Mouse (Mus musculus) forebrain, embryonic 11.5 days (tissue): ENCODE measurements around the gene Ing3. TPM values are rescaled to one million over a fixed set of nuclear protein-coding genes. Genes with fewer than 3 reads are reported as not detected.

Source experiments
- ATAC-seq: fragments of 200-750 bp; cut with Nextera tagmentation; replicated peaks from 2 replicates; pipeline ENCODE4 v1.8.0; 2017; ENCODE audit warnings: moderate TSS enrichment; ENCODE audit not compliant: low FRiP score
- DNase-seq: peaks from one replicate; pipeline ENCODE4 v3.0.0-alpha.2; 2017; ENCODE audit warnings: low spot score
- H3K27ac ChIP-seq: fragments of 300-500 bp; sonication (generic); 2 replicates; pipeline ENCODE4 v1.5.1; 2014; ENCODE audit warnings: low read depth, low read length
- H3K27me3 ChIP-seq: fragments of 300-500 bp; sonication (generic); 2 replicates; pipeline ENCODE4 v1.6.1; 2014; ENCODE audit warnings: mild to moderate bottlenecking, low read length, mixed read lengths; ENCODE audit not compliant: control insufficient read depth, insufficient read depth
- H3K36me3 ChIP-seq: fragments of 300-500 bp; sonication (generic); 2 replicates; pipeline ENCODE4 v1.6.1; 2014; ENCODE audit warnings: mild to moderate bottlenecking, low read length, moderate library complexity, mixed read lengths; ENCODE audit not compliant: control insufficient read depth, insufficient read depth
- H3K4me1 ChIP-seq: fragments of 300-500 bp; sonication (generic); replicated peaks from 2 replicates; pipeline ENCODE4 v1.6.1; 2014; ENCODE audit warnings: low read length, mixed read lengths; ENCODE audit not compliant: control insufficient read depth, insufficient read depth
- H3K4me2 ChIP-seq: fragments of 300-500 bp; sonication (generic); 2 replicates; pipeline ENCODE4 v1.6.1; 2014; ENCODE audit warnings: low read depth, mild to moderate bottlenecking, low read length, moderate library complexity, mixed read lengths; ENCODE audit not compliant: severe bottlenecking
- H3K4me3 ChIP-seq: fragments of 300-500 bp; sonication (generic); 2 replicates; pipeline ENCODE4 v1.5.1; 2014; ENCODE audit warnings: low read depth, low read length
- H3K9ac ChIP-seq: fragments of 300-500 bp; sonication (generic); 2 replicates; pipeline ENCODE4 v1.6.1; 2014; ENCODE audit warnings: low read length
- H3K9me3 ChIP-seq: fragments of 300-500 bp; sonication (generic); 2 replicates; pipeline ENCODE4 v1.6.1; 2016; ENCODE audit warnings: low read length, mixed read lengths; ENCODE audit not compliant: control insufficient read depth
- WGBS: fragments of 180-500 bp; shearing (Covaris S2); extraction: QIAGEN DNeasy Blood & Tissue Kit; methylation state at CpG from one replicate; pipeline ENCODE4 v1.1.7; 2014; 5-methylcytosine and 5-hydroxymethylcytosine counted together
- polyA plus RNA-seq: library from polyadenylated mRNA; unstranded; fragments of >200 nt; fragmentation: Nextera tagmentation; extraction: Ambion mirVana; gene quantifications from 2 replicates; pipeline ENCODE4 v1.2.1, GENCODE M21; 2014

Ing3 gene
- polyA plus RNA-seq, 1 experiment from 2014 or later: 46.7 TPM

GRCm38 (mm10) chr6:21987554-21987953, 38.2 kb downstream of the Ing3 start:
- no peaks in the 10 kb centered on the region for H3K9me3 ChIP-seq
- DNase-seq (no peak), ATAC-seq (no peak)
- H3K4me3 ChIP-seq: no peak overlapping the region
- 78% methylated on average over 2 of the region's 2 CpGs for WGBS
- H3K9ac ChIP-seq: no peak overlapping the region
- no peak overlapping the region for H3K4me2 ChIP-seq
- peaks cover 13% of the 10 kb centered on the region; the same call in 1 of the 2 replicates for H3K27me3 ChIP-seq
- H3K4me1 ChIP-seq: peaks cover 2% of the 10 kb centered on the region; the same call in 1 of the 2 replicates
- H3K36me3 ChIP-seq: no peaks in the 10 kb centered on the region
- no peak overlapping the region for H3K27ac ChIP-seq

GRCm38 (mm10) chr6:21988296-21988695, 38.9 kb downstream of the Ing3 start:
- ATAC-seq (no peak), DNase-seq (no peak)
- Histone ChIP-seq H3K9ac (no peak overlapping the region), H3K36me3 (no peaks in the 10 kb centered on the region), H3K27ac (no peak overlapping the region), H3K4me1 (peaks cover 2% of the 10 kb centered on the region; the same call in 1 of the 2 replicates), H3K27me3 (peaks cover 13% of the 10 kb centered on the region; the same call in 1 of the 2 replicates), H3K4me3 (no peak overlapping the region), H3K4me2 (no peak overlapping the region), H3K9me3 (no peaks in the 10 kb centered on the region)
- WGBS: 83% methylated on average over 5 of the region's 5 CpGs

GRCm38 (mm10) chr6:21989081-21989480, 39.7 kb downstream of the Ing3 start:
- Histone ChIP-seq H3K27ac (no peak overlapping the region), H3K4me2 (no peak overlapping the region), H3K4me3 (no peak overlapping the region), H3K36me3 (no peaks in the 10 kb centered on the region), H3K4me1 (peaks cover 2% of the 10 kb centered on the region; the same call in 1 of the 2 replicates), H3K27me3 (peaks cover 13% of the 10 kb centered on the region; the same call in 1 of the 2 replicates), H3K9me3 (no peaks in the 10 kb centered on the region), H3K9ac (no peak overlapping the region)
- ATAC-seq (no peak), DNase-seq (no peak)
- 73% methylated on average over 4 of the region's 4 CpGs for WGBS

GRCm38 (mm10) chr6:21990181-21991135, 41.1 kb downstream of the Ing3 start:
- no peaks in the 10 kb centered on the region for H3K9me3 ChIP-seq
- DNase-seq: no peak
- no peaks in the 10 kb centered on the region for H3K36me3 ChIP-seq
- WGBS: 80% methylated on average over 9 of the region's 9 CpGs
- no peak overlapping the region for H3K27ac ChIP-seq
- H3K9ac ChIP-seq: no peak overlapping the region
- no peak for ATAC-seq
- peaks cover 13% of the 10 kb centered on the region; the same call in 1 of the 2 replicates for H3K27me3 ChIP-seq
- no peak overlapping the region for H3K4me2 ChIP-seq
- H3K4me1 ChIP-seq: peaks cover 2% of the 10 kb centered on the region; the same call in 1 of the 2 replicates
- H3K4me3 ChIP-seq: no peak overlapping the region

- H3K9me3 ChIP-seq: no peaks in the 10 kb centered on the region
- H3K4me2 ChIP-seq: no peak overlapping the region
- no peak for DNase-seq
- WGBS: 80% methylated on average over 4 of the region's 4 CpGs
- H3K27ac ChIP-seq: no peak overlapping the region
- H3K27me3 ChIP-seq: peaks cover 11% of the 10 kb centered on the region; the same call in 1 of the 2 replicates
- no peak for ATAC-seq
- no peaks in the 10 kb centered on the region; the same call in 1 of the 2 replicates for H3K4me1 ChIP-seq
- H3K4me3 ChIP-seq: no peak overlapping the region
- H3K9ac ChIP-seq: no peak overlapping the region
- no peaks in the 10 kb centered on the region for H3K36me3 ChIP-seq
These were observed 41.8 kb downstream of the Ing3 start for GRCm38 (mm10) chr6:21991151-21991550.

DNA sequence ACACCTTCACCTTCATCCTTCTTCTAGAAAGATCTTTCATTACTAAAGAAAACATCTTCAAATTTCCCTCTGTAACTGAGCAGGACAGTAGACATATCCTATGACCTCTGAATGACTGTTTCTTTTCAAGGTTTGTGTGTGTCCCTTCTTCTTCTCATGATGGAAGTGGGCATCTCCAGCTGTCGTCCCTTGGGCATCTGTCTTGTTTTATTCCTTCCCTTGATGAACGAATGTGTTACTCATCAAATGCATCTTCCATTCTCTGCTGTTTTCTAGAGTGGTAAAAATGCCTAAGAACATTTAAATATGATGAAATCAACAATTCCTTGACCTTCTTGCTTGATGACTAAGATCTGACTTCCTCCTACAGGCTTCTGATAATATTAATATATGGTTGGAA, 43.7 kb downstream of the Ing3 start:
- no peak overlapping the region for H3K4me2 ChIP-seq
- DNase-seq (no peak), ATAC-seq (no peak)
- no peaks in the 10 kb centered on the region for H3K9me3 ChIP-seq
- H3K27ac ChIP-seq: no peak overlapping the region
- H3K36me3 ChIP-seq: no peaks in the 10 kb centered on the region
- H3K9ac ChIP-seq: no peak overlapping the region
- no peaks in the 10 kb centered on the region for H3K4me1 ChIP-seq
- H3K4me3 ChIP-seq: no peak overlapping the region
- WGBS: 90% methylated on average over 2 of the region's 2 CpGs
- no peaks in the 10 kb centered on the region; the same call in 1 of the 2 replicates for H3K27me3 ChIP-seq

GRCm38 (mm10) chr6:21998131-21998530, 48.8 kb downstream of the Ing3 start:
- Histone ChIP-seq H3K27me3 (no peaks in the 10 kb centered on the region), H3K9me3 (no peaks in the 10 kb centered on the region), H3K4me3 (no peak overlapping the region), H3K4me1 (no peaks in the 10 kb centered on the region), H3K9ac (no peak overlapping the region), H3K36me3 (no peaks in the 10 kb centered on the region), H3K27ac (no peak overlapping the region), H3K4me2 (no peak overlapping the region)
- ATAC-seq: no peak
- WGBS: 76% methylated on average over 4 of the region's 4 CpGs
- DNase-seq: no peak

DNA sequence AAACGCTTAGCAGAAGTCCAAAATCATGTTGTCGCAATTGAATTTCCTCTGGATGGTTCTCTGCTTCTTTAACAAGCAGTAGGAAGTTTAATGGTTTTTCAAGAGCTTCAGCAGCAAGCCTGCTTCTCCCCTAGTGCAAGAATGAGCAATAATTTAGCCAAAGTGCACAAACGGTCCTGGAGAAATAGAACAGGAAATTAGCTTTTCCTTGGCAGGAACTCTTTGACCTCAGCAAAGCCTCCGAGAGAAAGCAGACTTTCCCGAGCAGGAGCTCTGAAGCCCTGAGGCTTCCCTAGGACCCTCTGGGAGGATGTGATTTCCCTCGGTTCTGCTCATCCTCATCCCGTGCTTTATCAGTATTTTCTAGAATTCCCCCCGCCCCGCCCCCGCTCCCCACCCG, 49.7 kb downstream of the Ing3 start:
- DNase-seq: no peak

More for the DNA sequence above, 49.7 kb downstream of the Ing3 start:
- Histone ChIP-seq H3K9ac (no peak overlapping the region), H3K9me3 (no peaks in the 10 kb centered on the region), H3K4me2 (no peak overlapping the region), H3K4me1 (no peaks in the 10 kb centered on the region), H3K36me3 (no peaks in the 10 kb centered on the region), H3K4me3 (no peak overlapping the region), H3K27me3 (no peaks in the 10 kb centered on the region), H3K27ac (no peak overlapping the region)
- WGBS: 49% methylated on average over 11 of the region's 11 CpGs
- no peak for ATAC-seq
